Mouse (Mus musculus): ENCODE data around the gene B3galt6. TPM values are rescaled to one million over a fixed set of nuclear protein-coding genes. Genes with fewer than 3 reads are reported as not detected.
A peak's percentile ranks its signal among the peaks of the same experiment; 100 is the strongest.

The B3galt6 gene
- polyA plus RNA-seq, 1 experiment from 2014 or later = 9.0 TPM

- no peak for DNase-seq (ENCODE audit: low spot score)
- TF ChIP-seq CTCF (IDR thresholded peaks at IDR 0.05; ENCODE audit: low read depth) (no peak), EP300 (optimal IDR thresholded peaks at IDR 0.05) (no peak)
- WGBS = 89% methylated on average over 11 of the region's 11 CpGs
- Histone ChIP-seq H3K4me3 (ENCODE audit: low read depth, low read length) (no peak overlapping the region), H3K27me3 (ENCODE audit: control insufficient read depth, insufficient read depth, low read length) (no peaks in the 10 kb centered on the region), H3K27ac (replicated peaks) (no peak overlapping the region), H3K9me3 (ENCODE audit: control insufficient read depth, low read length) (no peaks in the 10 kb centered on the region), H3K9ac (ENCODE audit: low read length) (no peak overlapping the region), H3K4me2 (replicated peaks; ENCODE audit: low read depth) (no peak overlapping the region), H3K36me3 (ENCODE audit: control insufficient read depth, insufficient read depth, low read length) (no peaks in the 10 kb centered on the region), H3K4me1 (replicated peaks; ENCODE audit: control insufficient read depth, insufficient read depth) (0 out of 2 replicates have a peak, but pooled peaks cover 4% of the 10 kb centered on the region)
- no peak for ATAC-seq (ENCODE audit: low FRiP score, low TSS enrichment)
Observed at GRCm38 (mm10) chr4:155964396-155964795, 28.1 kb downstream of the B3galt6 start.

GRCm38 (mm10) chr4:155963106-155963505, 29.3 kb downstream of the B3galt6 start:
- Histone ChIP-seq H3K36me3 (ENCODE audit: control insufficient read depth, insufficient read depth, low read length) (peaks cover 6% of the 10 kb centered on the region), H3K4me1 (replicated peaks; ENCODE audit: control insufficient read depth, insufficient read depth) (0 out of 2 replicates have a peak, but pooled peaks cover 4% of the 10 kb centered on the region), H3K9me3 (ENCODE audit: control insufficient read depth, low read length) (no peaks in the 10 kb centered on the region), H3K27ac (replicated peaks) (no peak overlapping the region), H3K4me3 (ENCODE audit: low read depth, low read length) (peak overlapping the region; percentile 66), H3K9ac (ENCODE audit: low read length) (peak overlapping the region; percentile 79), H3K4me2 (replicated peaks; ENCODE audit: low read depth) (peak overlapping the region; percentile 96), H3K27me3 (ENCODE audit: control insufficient read depth, insufficient read depth, low read length) (no peaks in the 10 kb centered on the region)
- 58% methylated on average over 7 of the region's 7 CpGs for WGBS
- ATAC-seq (ENCODE audit: low FRiP score, low TSS enrichment) (no peak), DNase-seq (ENCODE audit: low spot score) (no peak)
- no peak for TF ChIP-seq CTCF (IDR thresholded peaks at IDR 0.05; ENCODE audit: low read depth)
- no peak for TF ChIP-seq EP300 (optimal IDR thresholded peaks at IDR 0.05)

GRCm38 (mm10) chr4:155962167-155962971, 30.1 kb downstream of the B3galt6 start, which contains the start of gene C1qtnf12:
Gene C1qtnf12, plus strand, starts transcription at chr4:155962318.
- WGBS = 1% methylated on average over 41 of the region's 42 CpGs
- Histone ChIP-seq H3K4me1 (replicated peaks; ENCODE audit: control insufficient read depth, insufficient read depth) (0 out of 2 replicates have a peak, but pooled peaks cover 4% of the 10 kb centered on the region), H3K9ac (ENCODE audit: low read length) (peak within 1 kb of the TSS; percentile 79), H3K4me3 (ENCODE audit: low read depth, low read length) (peak within 1 kb of the TSS; percentile 66), H3K4me2 (replicated peaks; ENCODE audit: low read depth) (peak within 1 kb of the TSS; percentile 96), H3K36me3 (ENCODE audit: control insufficient read depth, insufficient read depth, low read length) (peaks cover 9% of the 10 kb centered on the region), H3K27me3 (ENCODE audit: control insufficient read depth, insufficient read depth, low read length) (no peaks in the 10 kb centered on the region), H3K27ac (replicated peaks) (peak within 1 kb of the TSS; percentile 78), H3K9me3 (ENCODE audit: control insufficient read depth, low read length) (no peaks in the 10 kb centered on the region)
- TF ChIP-seq CTCF (IDR thresholded peaks at IDR 0.05; ENCODE audit: low read depth) (no peak), EP300 (optimal IDR thresholded peaks at IDR 0.05) (no peak)
- DNase-seq (ENCODE audit: low spot score) (peak; percentile 78), ATAC-seq (ENCODE audit: low FRiP score, low TSS enrichment) (peak; percentile 72)

GRCm38 (mm10) chr4:155959275-155959674, 33.2 kb downstream of the B3galt6 start:
- DNase-seq (ENCODE audit: low spot score) (peak; percentile 85), ATAC-seq (ENCODE audit: low FRiP score, low TSS enrichment) (peak; percentile 56)
- no peak overlapping the region for H3K9ac ChIP-seq (ENCODE audit: low read length)
- peaks cover 13% of the 10 kb centered on the region for H3K36me3 ChIP-seq (ENCODE audit: control insufficient read depth, insufficient read depth, low read length)
- H3K27me3 ChIP-seq (ENCODE audit: control insufficient read depth, insufficient read depth, low read length) = no peaks in the 10 kb centered on the region
- no peaks in the 10 kb centered on the region for H3K9me3 ChIP-seq (ENCODE audit: control insufficient read depth, low read length)
- no peak overlapping the region for H3K4me2 ChIP-seq (replicated peaks; ENCODE audit: low read depth)
- H3K4me3 ChIP-seq (ENCODE audit: low read depth, low read length) = no peak overlapping the region
- TF ChIP-seq EP300 (optimal IDR thresholded peaks at IDR 0.05) = no peak
- peak; percentile 93 for TF ChIP-seq CTCF (IDR thresholded peaks at IDR 0.05; ENCODE audit: low read depth)
- H3K27ac ChIP-seq (replicated peaks) = no peak overlapping the region
- H3K4me1 ChIP-seq (replicated peaks; ENCODE audit: control insufficient read depth, insufficient read depth) = 0 out of 2 replicates have a peak, but pooled peaks cover 4% of the 10 kb centered on the region
- WGBS = 3% methylated on average over 5 of the region's 5 CpGs

GRCm38 (mm10) chr4:155955491-155955890, 37.0 kb downstream of the B3galt6 start:
- H3K27me3 ChIP-seq (ENCODE audit: control insufficient read depth, insufficient read depth, low read length) = no peaks in the 10 kb centered on the region
- 78% methylated on average over 6 of the region's 6 CpGs for WGBS
- peaks cover 23% of the 10 kb centered on the region for H3K36me3 ChIP-seq (ENCODE audit: control insufficient read depth, insufficient read depth, low read length)
- DNase-seq (ENCODE audit: low spot score) (no peak), ATAC-seq (ENCODE audit: low FRiP score, low TSS enrichment) (no peak)
- no peak overlapping the region for H3K4me2 ChIP-seq (replicated peaks; ENCODE audit: low read depth)
- H3K4me1 ChIP-seq (replicated peaks; ENCODE audit: control insufficient read depth, insufficient read depth) = no peaks in the 10 kb centered on the region
- H3K9ac ChIP-seq (ENCODE audit: low read length) = no peak overlapping the region
- no peak overlapping the region for H3K27ac ChIP-seq (replicated peaks)
- H3K4me3 ChIP-seq (ENCODE audit: low read depth, low read length) = no peak overlapping the region
- H3K9me3 ChIP-seq (ENCODE audit: control insufficient read depth, low read length) = no peaks in the 10 kb centered on the region
- TF ChIP-seq EP300 (optimal IDR thresholded peaks at IDR 0.05) (no peak), CTCF (IDR thresholded peaks at IDR 0.05; ENCODE audit: low read depth) (no peak)

GRCm38 (mm10) chr4:155947094-155947493, 45.4 kb downstream of the B3galt6 start:
- Histone ChIP-seq H3K9me3 (ENCODE audit: control insufficient read depth, low read length) (no peaks in the 10 kb centered on the region), H3K4me3 (ENCODE audit: low read depth, low read length) (no peak overlapping the region), H3K4me1 (replicated peaks; ENCODE audit: control insufficient read depth, insufficient read depth) (peaks cover 6% of the 10 kb centered on the region; the same call in 1 of the 2 replicates), H3K27me3 (ENCODE audit: control insufficient read depth, insufficient read depth, low read length) (no peaks in the 10 kb centered on the region), H3K36me3 (ENCODE audit: control insufficient read depth, insufficient read depth, low read length) (peaks cover 14% of the 10 kb centered on the region), H3K4me2 (replicated peaks; ENCODE audit: low read depth) (no peak overlapping the region), H3K9ac (ENCODE audit: low read length) (no peak overlapping the region), H3K27ac (replicated peaks) (no peak overlapping the region)
- no peak for ATAC-seq (ENCODE audit: low FRiP score, low TSS enrichment)
- DNase-seq (ENCODE audit: low spot score) = no peak
- TF ChIP-seq CTCF (IDR thresholded peaks at IDR 0.05; ENCODE audit: low read depth) = no peak
- no peak for TF ChIP-seq EP300 (optimal IDR thresholded peaks at IDR 0.05)

Data from stomach, postnatal 0 days (tissue).